Mouse (Mus musculus): ENCODE results near the gene Olfr1160.
"Not testable (repeated sequence)": the region's sequence is repeated elsewhere in the genome, so short reads cannot be mapped to it uniquely, and the experiment has no call there.

Gene Olfr1160

GRCm38 (mm10) chr2:88007515-88008318 lies at the start of gene Olfr1160:
Gene Olfr1160 (minus strand): TSS chr2:88008268.
- in situ Hi-C loops (cut with MboI, MseI), result no loop called here

GRCm38 (mm10) chr2:88051029-88051428 lies 43.0 kb upstream of the Olfr1160 start, which contains the start of gene Olfr1162:
Gene Olfr1162 (minus strand): TSS chr2:88051129.
- in situ Hi-C loops (cut with MboI, MseI), result no loop called here

GRCm38 (mm10) chr2:88037599-88037998 lies 29.5 kb upstream of the Olfr1160 start, which contains the start of gene Olfr73:
Gene Olfr73 (minus strand): TSS chr2:88037699.
- in situ Hi-C loops (cut with MboI, MseI), result no loop called here

DNA sequence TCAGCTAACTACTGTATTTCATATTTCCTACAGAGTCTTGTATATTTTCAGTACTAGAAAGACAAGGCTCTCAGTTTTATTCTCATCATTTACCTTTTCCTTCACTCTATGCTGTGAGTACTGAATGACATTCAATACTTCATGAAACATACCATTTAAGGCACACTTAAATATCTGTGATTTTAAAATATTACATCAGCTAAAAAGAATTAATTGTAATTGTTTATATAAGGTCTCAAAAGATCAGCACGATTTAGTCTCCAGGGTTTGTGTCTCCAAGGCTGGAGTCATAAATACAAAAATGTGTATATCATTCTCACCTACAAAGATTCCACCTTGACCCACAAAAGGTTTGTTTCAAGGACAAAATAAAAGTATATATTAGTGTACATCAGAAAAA lies 14.4 kb upstream of the Olfr1160 start, which contains the start of gene Olfr1161:
Olfr1161 (plus strand) TSS at position 301 of the 400 bp plus-strand sequence.
- in situ Hi-C loops (cut with MboI, MseI), result not testable (repeated sequence)

DNA sequence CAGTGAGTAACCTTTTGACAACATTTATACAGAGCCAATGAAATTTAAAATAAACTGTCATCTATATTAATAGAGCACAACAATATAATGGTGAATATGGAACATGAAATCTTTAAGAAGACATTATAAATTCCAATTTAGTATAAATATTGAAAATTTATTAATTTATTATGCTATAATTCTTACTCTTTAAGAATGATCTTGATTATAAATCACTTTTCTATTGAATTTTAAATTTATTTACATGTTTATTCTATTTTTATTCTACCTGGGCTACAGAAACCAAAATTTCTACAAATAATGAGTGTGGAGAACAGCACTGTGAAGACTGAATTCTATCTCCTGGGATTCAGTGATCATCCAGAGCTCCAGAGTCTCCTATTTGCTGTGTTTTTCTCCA lies 18.3 kb downstream of the Olfr1160 start, which contains the start of gene Olfr1158:
Olfr1158 (plus strand) TSS at position 301 of the 400 bp plus-strand sequence.
- in situ Hi-C loops (cut with MboI, MseI), result no loop called here

GRCm38 (mm10) chr2:87974563-87974962 lies 33.5 kb downstream of the Olfr1160 start, which contains the start of gene Olfr74:
Gene Olfr74 (minus strand): TSS chr2:87974663.
- in situ Hi-C loops (cut with MboI, MseI), result no loop called here

GRCm38 (mm10) chr2:87968199-87968598 lies 39.9 kb downstream of the Olfr1160 start, which contains the start of gene Olfr1157:
Gene Olfr1157 (minus strand): TSS chr2:87968299.
- in situ Hi-C loops (cut with MboI, MseI), result no loop called here

DNA sequence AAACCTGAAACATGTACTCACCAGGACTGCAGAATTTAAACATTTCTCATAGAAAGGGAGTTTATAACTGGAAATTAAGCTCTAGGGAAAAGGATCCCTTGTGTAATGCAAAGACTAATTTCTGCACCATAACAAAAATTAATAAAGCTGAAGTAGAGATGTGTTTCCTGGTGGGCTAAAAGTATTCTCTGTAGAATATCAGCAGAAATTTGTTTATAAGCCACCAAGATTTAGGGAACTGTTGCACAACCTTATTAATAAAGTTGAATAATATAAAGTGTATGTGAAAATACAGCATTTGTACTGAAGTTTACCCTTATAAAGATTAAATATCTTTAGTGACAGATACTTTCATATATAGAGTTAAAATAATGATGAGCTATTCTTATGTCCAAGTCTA lies 55.1 kb downstream of the Olfr1160 start, which contains the start of gene Olfr1156:
Olfr1156 (minus strand) TSS at position 101 of the 400 bp plus-strand sequence.
- in situ Hi-C loops (cut with MboI, MseI), result no loop called here

All from regulatory T cell (primary cell).